Mouse (Mus musculus): ENCODE data around the gene Ces2h.
A peak's percentile ranks its signal among the peaks of the same experiment; 100 is the strongest.
"Not testable (repeated sequence)": the region's sequence is repeated elsewhere in the genome, so short reads cannot be mapped to it uniquely, and the experiment has no call there.

Gene Ces2h

GRCm38 (mm10) chr8:105000586-105000985, at the start of gene Ces2h:
TSS of gene Ces2h (plus strand) at chr8:105000853.
- DNase-seq (ENCODE audit: low spot score): no peak

GRCm38 (mm10) chr8:104961537-104961961, 39.1 kb upstream of the Ces2h start, which contains the start of gene Ces2g:
TSS of gene Ces2g (plus strand) at chr8:104961718.
- DNase-seq (ENCODE audit: low spot score): peak; percentile 40

GRCm38 (mm10) chr8:104962229-104962901, 38.3 kb upstream of the Ces2h start:
- no peak for DNase-seq (ENCODE audit: low spot score)

GRCm38 (mm10) chr8:104963375-104963894, 37.2 kb upstream of the Ces2h start:
- DNase-seq (ENCODE audit: low spot score): no peak

GRCm38 (mm10) chr8:104984126-104984525, 16.5 kb upstream of the Ces2h start:
- DNase-seq (ENCODE audit: low spot score): no peak

- no peak for DNase-seq (ENCODE audit: low spot score)
These were observed 15.7 kb upstream of the Ces2h start for GRCm38 (mm10) chr8:104984942-104985341.

GRCm38 (mm10) chr8:104998191-104998590, 2.5 kb upstream of the Ces2h start:
- DNase-seq (ENCODE audit: low spot score): no peak

GRCm38 (mm10) chr8:104999183-104999582, 1.5 kb upstream of the Ces2h start:
- no peak for DNase-seq (ENCODE audit: low spot score)

- DNase-seq (ENCODE audit: low spot score): no peak
These were observed 9.3 kb downstream of the Ces2h start for GRCm38 (mm10) chr8:105010000-105010399.

- DNase-seq (ENCODE audit: low spot score): no peak
These were observed 10.5 kb downstream of the Ces2h start for GRCm38 (mm10) chr8:105011136-105011535.

- DNase-seq (ENCODE audit: low spot score): no peak
These were observed 13.7 kb downstream of the Ces2h start for GRCm38 (mm10) chr8:105014391-105014790.

- DNase-seq (ENCODE audit: low spot score): no peak
These were observed 21.3 kb downstream of the Ces2h start for GRCm38 (mm10) chr8:105021954-105022353.

- DNase-seq (ENCODE audit: low spot score): no peak
These were observed 22.4 kb downstream of the Ces2h start for GRCm38 (mm10) chr8:105023087-105023486.

- no peak for DNase-seq (ENCODE audit: low spot score)
These were observed 24.4 kb downstream of the Ces2h start for GRCm38 (mm10) chr8:105025050-105025449.

- DNase-seq (ENCODE audit: low spot score): no peak
These were observed 42.9 kb downstream of the Ces2h start for GRCm38 (mm10) chr8:105043510-105043909.

- DNase-seq (ENCODE audit: low spot score): no peak
These were observed 45.3 kb downstream of the Ces2h start for GRCm38 (mm10) chr8:105045824-105046401.

GRCm38 (mm10) chr8:105048371-105048854, 47.8 kb downstream of the Ces2h start, which contains the start of gene Ces3a:
TSS of gene Ces3a (plus strand) at chr8:105048601.
- DNase-seq (ENCODE audit: low spot score): no peak

GRCm38 (mm10) chr8:105056211-105056610, 55.6 kb downstream of the Ces2h start:
- DNase-seq (ENCODE audit: low spot score): no peak

GRCm38 (mm10) chr8:105060056-105060455, 59.4 kb downstream of the Ces2h start:
- DNase-seq (ENCODE audit: low spot score): no peak

- DNase-seq (ENCODE audit: low spot score): no peak
These were observed 66.1 kb downstream of the Ces2h start for GRCm38 (mm10) chr8:105066761-105067160.

- DNase-seq (ENCODE audit: low spot score): not testable (repeated sequence)
These were observed 67.3 kb downstream of the Ces2h start for GRCm38 (mm10) chr8:105067905-105068304.

GRCm38 (mm10) chr8:105068971-105069370, 68.3 kb downstream of the Ces2h start:
- no peak for DNase-seq (ENCODE audit: low spot score)

All from ovary, adult 18-20 months (tissue).